Mouse (Mus musculus): Measurements from ENCODE around the gene H1fx. TPM values are rescaled to one million over a fixed set of nuclear protein-coding genes. Genes with fewer than 3 reads are reported as not detected.

Gene H1fx
- 100 to 1,000 TPM; 213 to 243 TPM for polyA plus RNA-seq (2012; fragmentation: generic; extraction: Trizol)

GRCm38 (mm10) chr6:87981547-87982256 is at the start of gene H1fx:
H1fx (minus strand) TSS chr6:87981637.

Other genes starting within 250 kb of the H1fx start
- gene Gp9, start 203.6 kb downstream of the H1fx start, polyA plus RNA-seq (2012; fragmentation: generic; extraction: Trizol) = under 1 TPM in 1 of 2 experiments, not detected in 1; 0.15 TPM
- gene Rab43, start 169.5 kb downstream of the H1fx start, polyA plus RNA-seq (2012; fragmentation: generic; extraction: Trizol) = 10 to 100 TPM in 1 of 2 experiments, 1 to 10 TPM in 1; 5.5 to 18.3 TPM
- 1 to 10 TPM in 1 of 2 experiments, under 1 TPM in 1; 0.55 to 1.0 TPM for gene Gm45140, start 145.8 kb downstream of the H1fx start, polyA plus RNA-seq (2012; fragmentation: generic; extraction: Trizol)
- gene Isy1, start 142.8 kb downstream of the H1fx start, polyA plus RNA-seq (2012; fragmentation: generic; extraction: Trizol) = 10 to 100 TPM; 15.6 to 28.6 TPM
- 100 to 1,000 TPM in 1 of 2 experiments, 10 to 100 TPM in 1; 30.0 to 169 TPM for gene Cnbp, start 130.5 kb downstream of the H1fx start, polyA plus RNA-seq (2012; fragmentation: generic; extraction: Trizol)
- gene Copg1, start 93.8 kb downstream of the H1fx start, polyA plus RNA-seq (2012; fragmentation: generic; extraction: Trizol) = 100 to 1,000 TPM in 1 of 2 experiments, 10 to 100 TPM in 1; 46.1 to 126 TPM
- gene Hmces, start 67.7 kb downstream of the H1fx start, polyA plus RNA-seq (2012; fragmentation: generic; extraction: Trizol) = 10 to 100 TPM; 32.9 to 35.6 TPM
- gene Rab7, start 63.6 kb upstream of the H1fx start, polyA plus RNA-seq (2012; fragmentation: generic; extraction: Trizol) = 100 to 1,000 TPM in 1 of 2 experiments, 10 to 100 TPM in 1; 36.4 to 171 TPM
- 100 to 1,000 TPM in 1 of 2 experiments, 10 to 100 TPM in 1; 65.8 to 114 TPM for gene Rpn1, start 102.8 kb upstream of the H1fx start, polyA plus RNA-seq (2012; fragmentation: generic; extraction: Trizol)
- 10 to 100 TPM in 1 of 2 experiments, 1 to 10 TPM in 1; 6.2 to 23.6 TPM for gene Gata2, start 212.3 kb upstream of the H1fx start, polyA plus RNA-seq (2012; fragmentation: generic; extraction: Trizol)
- not detected for gene Dnajb8, start 240.6 kb upstream of the H1fx start, polyA plus RNA-seq (2012; fragmentation: generic; extraction: Trizol)

All from C3H10T1/2 (cell line).